Mouse (Mus musculus) CD4-positive naive resting alpha-beta T cell, adult 57 days (primary cell): ENCODE data around the gene Brox. TPM values are rescaled to one million over a fixed set of nuclear protein-coding genes. Genes with fewer than 3 reads are reported as not detected.

ENCODE experiments used
- total RNA-seq: library from RNA; stranded (reverse); gene quantifications from one replicate; pipeline ENCODE4 v1.2.4, GENCODE M21; 2023

Gene Brox
- 47.4 TPM for total RNA-seq

DNA sequence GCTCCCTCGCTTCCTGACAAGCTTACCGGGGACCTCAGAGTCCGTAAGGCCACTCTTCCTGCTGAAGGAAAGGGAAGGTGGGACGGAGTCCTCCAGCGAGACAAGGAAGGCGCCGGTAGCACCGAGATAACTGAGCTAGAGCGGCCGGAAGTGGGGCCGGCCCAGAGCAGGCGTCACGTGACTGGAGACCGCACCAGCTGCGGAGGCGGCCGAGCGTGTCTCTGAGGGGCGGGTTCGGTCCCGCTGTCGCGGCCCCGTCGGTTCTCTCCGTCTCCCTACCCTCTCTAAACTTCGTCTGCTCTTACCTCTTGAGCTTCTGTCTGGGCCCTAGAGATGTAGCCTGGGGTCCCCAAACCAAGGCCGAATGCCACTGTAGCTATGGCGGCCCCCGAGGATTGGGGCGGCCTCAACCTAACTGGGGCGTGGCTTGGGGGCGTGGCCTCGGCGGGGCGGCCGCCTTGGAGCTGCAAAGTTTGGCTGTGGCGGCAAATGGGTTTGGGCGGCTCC, at the start of gene Brox:
Brox (minus strand) TSS at position 393 of the 507 bp plus-strand sequence.

DNA sequence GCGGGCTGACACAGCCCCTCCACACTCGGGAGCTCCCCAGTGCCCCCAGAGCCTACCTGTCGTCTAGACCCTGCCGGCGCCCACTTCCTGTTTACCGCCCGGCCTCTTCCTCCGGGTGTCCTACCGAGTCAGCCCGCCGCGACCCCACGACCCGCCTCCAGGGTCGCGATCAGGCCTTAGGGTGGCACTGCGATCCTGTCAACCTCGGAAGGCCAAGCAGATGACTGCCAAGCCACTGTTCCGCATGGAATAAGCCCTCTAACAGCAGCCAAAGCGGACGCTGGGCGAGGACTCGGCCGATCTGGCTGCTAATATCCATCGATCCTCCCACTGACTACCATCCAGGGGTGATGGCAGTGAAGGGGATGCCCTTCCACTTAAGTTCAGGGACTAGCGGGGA, 604 bp downstream of the Brox start, which contains the start of gene Aida:
Aida (plus strand) TSS at position 126 of the 400 bp plus-strand sequence.

Other genes with a start within 250 kb of the Brox start
- 26.9 TPM for gene Disp1, start 75.7 kb downstream of the Brox start, total RNA-seq
- 43.6 TPM for gene Aida, start 679 bp downstream of the Brox start, total RNA-seq
- 198 TPM for gene Mia3, start 72.3 kb upstream of the Brox start, total RNA-seq
- gene Taf1a, start 91.7 kb upstream of the Brox start, total RNA-seq, result 21.0 TPM
- gene Hhipl2, start 120.9 kb upstream of the Brox start, total RNA-seq, result not detected